Mouse (Mus musculus) liver, embryonic 11.5 days (tissue): ENCODE data around the gene Slamf1. TPM values are rescaled to one million over a fixed set of nuclear protein-coding genes. Genes with fewer than 3 reads are reported as not detected.
"Not testable (repeated sequence)": the region's sequence is repeated elsewhere in the genome, so short reads cannot be mapped to it uniquely, and the experiment has no call there.

Source experiments
- ATAC-seq: fragments of 200-750 bp; cut with Nextera tagmentation; replicated peaks from 2 replicates; pipeline ENCODE4 v1.8.0; 2017; ENCODE audit warnings: moderate number of reproducible peaks, mild to moderate bottlenecking, moderate TSS enrichment, moderate library complexity; ENCODE audit not compliant: low FRiP score
- DNase-seq: peaks from one replicate; pipeline ENCODE4 v3.0.0-alpha.2; 2017; ENCODE audit warnings: low spot score
- H3K27ac ChIP-seq: fragments of 300-500 bp; sonication (generic); 2 replicates; pipeline ENCODE4 v1.5.1; 2014; ENCODE audit warnings: mild to moderate bottlenecking, low read depth, low read length, control low read depth
- H3K27me3 ChIP-seq: fragments of 300-500 bp; sonication (generic); replicated peaks from 2 replicates; pipeline ENCODE4 v1.6.1; 2014; ENCODE audit warnings: low read length, mixed read lengths; ENCODE audit not compliant: control insufficient read depth, insufficient read depth
- H3K36me3 ChIP-seq: fragments of 300-500 bp; sonication (generic); 2 replicates; pipeline ENCODE4 v1.6.1; 2014; ENCODE audit warnings: mild to moderate bottlenecking, low read length, moderate library complexity, mixed read lengths; ENCODE audit not compliant: control insufficient read depth, insufficient read depth
- H3K4me1 ChIP-seq: fragments of 300-500 bp; sonication (generic); replicated peaks from 2 replicates; pipeline ENCODE4 v1.6.1; 2014; ENCODE audit warnings: low read length, mixed read lengths; ENCODE audit not compliant: control insufficient read depth, insufficient read depth
- H3K4me2 ChIP-seq: fragments of 300-500 bp; sonication (generic); 2 replicates; pipeline ENCODE4 v1.6.1; 2014; ENCODE audit warnings: mild to moderate bottlenecking, control low read depth, moderate library complexity
- H3K4me3 ChIP-seq: fragments of 300-500 bp; sonication (generic); 2 replicates; pipeline ENCODE4 v1.5.1; 2014; ENCODE audit warnings: low read depth, low read length, control low read depth
- H3K9ac ChIP-seq: fragments of 300-500 bp; sonication (generic); 2 replicates; pipeline ENCODE4 v1.6.1; 2014; ENCODE audit warnings: low read depth, low read length, control low read depth
- H3K9me3 ChIP-seq: fragments of 300-500 bp; sonication (generic); 2 replicates; pipeline ENCODE4 v1.6.1; 2016; ENCODE audit warnings: low read length, inconsistent platforms, mixed read lengths; ENCODE audit not compliant: control insufficient read depth
- WGBS: fragments of 180-500 bp; shearing (Covaris S2); extraction: QIAGEN DNeasy Blood & Tissue Kit; methylation state at CpG from one replicate; pipeline ENCODE4 v1.1.7; 2014; 5-methylcytosine and 5-hydroxymethylcytosine counted together
- polyA plus RNA-seq: library from polyadenylated mRNA; unstranded; fragments of >200 nt; fragmentation: Nextera tagmentation; extraction: Ambion mirVana; gene quantifications from 2 replicates; pipeline ENCODE4 v1.2.1, GENCODE M21; 2014

Slamf1 gene
- polyA plus RNA-seq, 1 experiment from 2014 or later = 1.4 TPM

GRCm38 (mm10) chr1:171789407-171789806 is 22.5 kb downstream of the Slamf1 start:
- DNase-seq (no peak), ATAC-seq (no peak)
- WGBS = 70% methylated on average over 3 of the region's 3 CpGs
- Histone ChIP-seq H3K4me1 (peaks cover 8% of the 10 kb centered on the region; the same call in 1 of the 2 replicates), H3K4me2 (no peak overlapping the region), H3K27ac (no peak overlapping the region), H3K36me3 (no peaks in the 10 kb centered on the region), H3K27me3 (no peaks in the 10 kb centered on the region), H3K9me3 (no peaks in the 10 kb centered on the region), H3K4me3 (no peak overlapping the region), H3K9ac (no peak overlapping the region)

GRCm38 (mm10) chr1:171791491-171791890 is 24.6 kb downstream of the Slamf1 start:
- ATAC-seq = no peak
- Histone ChIP-seq H3K27ac (no peak overlapping the region), H3K4me2 (no peak overlapping the region), H3K4me3 (no peak overlapping the region), H3K9me3 (no peaks in the 10 kb centered on the region), H3K4me1 (peaks cover 8% of the 10 kb centered on the region; the same call in 1 of the 2 replicates), H3K27me3 (no peaks in the 10 kb centered on the region), H3K36me3 (no peaks in the 10 kb centered on the region), H3K9ac (no peak overlapping the region)
- WGBS = 90% methylated on average over 3 of the region's 3 CpGs
- DNase-seq = no peak

- WGBS = 34% methylated on average over 2 of the region's 2 CpGs
- no peaks in the 10 kb centered on the region for H3K36me3 ChIP-seq
- no peaks in the 10 kb centered on the region for H3K9me3 ChIP-seq
- no peak for ATAC-seq
- H3K4me1 ChIP-seq = no peaks in the 10 kb centered on the region
- no peak overlapping the region for H3K27ac ChIP-seq
- H3K9ac ChIP-seq = no peak overlapping the region
- H3K27me3 ChIP-seq = no peaks in the 10 kb centered on the region
- no peak overlapping the region for H3K4me2 ChIP-seq
- no peak for DNase-seq
- no peak overlapping the region for H3K4me3 ChIP-seq
These were observed 29.3 kb downstream of the Slamf1 start for GRCm38 (mm10) chr1:171796185-171796584.

- H3K9ac ChIP-seq = no peak overlapping the region
- no peak overlapping the region for H3K4me2 ChIP-seq
- DNase-seq (no peak), ATAC-seq (no peak)
- no peak overlapping the region for H3K4me3 ChIP-seq
- no peak overlapping the region for H3K27ac ChIP-seq
- no peaks in the 10 kb centered on the region for H3K9me3 ChIP-seq
- 27% methylated on average over 1 of the region's 1 CpGs for WGBS
- H3K4me1 ChIP-seq = no peaks in the 10 kb centered on the region
- H3K36me3 ChIP-seq = no peaks in the 10 kb centered on the region
- no peaks in the 10 kb centered on the region for H3K27me3 ChIP-seq
These were observed 30.9 kb downstream of the Slamf1 start for GRCm38 (mm10) chr1:171797840-171798239.

GRCm38 (mm10) chr1:171799648-171800047 is 32.7 kb downstream of the Slamf1 start:
- no peak overlapping the region for H3K27ac ChIP-seq
- WGBS = 59% methylated on average over 4 of the region's 4 CpGs
- no peak overlapping the region for H3K4me3 ChIP-seq
- H3K4me2 ChIP-seq = no peak overlapping the region
- ATAC-seq (no peak), DNase-seq (no peak)
- H3K9ac ChIP-seq = no peak overlapping the region
- H3K36me3 ChIP-seq = no peaks in the 10 kb centered on the region
- no peaks in the 10 kb centered on the region for H3K9me3 ChIP-seq
- H3K27me3 ChIP-seq = no peaks in the 10 kb centered on the region
- H3K4me1 ChIP-seq = no peaks in the 10 kb centered on the region

- H3K4me3 ChIP-seq, H3K27me3 ChIP-seq, H3K4me2 ChIP-seq, H3K9ac ChIP-seq, H3K27ac ChIP-seq, H3K9me3 ChIP-seq, DNase-seq, ATAC-seq, H3K36me3 ChIP-seq, H3K4me1 ChIP-seq: not testable (repeated sequence)
- WGBS = 62% methylated on average over 1 of the region's 1 CpGs
These were observed 44.1 kb downstream of the Slamf1 start for GRCm38 (mm10) chr1:171811048-171811447.

GRCm38 (mm10) chr1:171815545-171816439 is 48.9 kb downstream of the Slamf1 start:
- no peak overlapping the region for H3K9ac ChIP-seq
- peak; percentile 74 for ATAC-seq
- H3K4me3 ChIP-seq = no peak overlapping the region
- H3K4me2 ChIP-seq = no peak overlapping the region
- 17% methylated on average over 8 of the region's 8 CpGs for WGBS
- no peaks in the 10 kb centered on the region for H3K9me3 ChIP-seq
- H3K27ac ChIP-seq = no peak overlapping the region
- no peak for DNase-seq
- no peaks in the 10 kb centered on the region for H3K36me3 ChIP-seq
- no peaks in the 10 kb centered on the region for H3K27me3 ChIP-seq
- H3K4me1 ChIP-seq = no peaks in the 10 kb centered on the region

- ATAC-seq = no peak
- H3K4me2 ChIP-seq = no peak overlapping the region
- H3K9me3 ChIP-seq = no peaks in the 10 kb centered on the region
- H3K27ac ChIP-seq = no peak overlapping the region
- no peaks in the 10 kb centered on the region for H3K27me3 ChIP-seq
- H3K9ac ChIP-seq = no peak overlapping the region
- H3K36me3 ChIP-seq = no peaks in the 10 kb centered on the region
- WGBS = 52% methylated on average over 4 of the region's 4 CpGs
- no peak for DNase-seq
- H3K4me1 ChIP-seq = no peaks in the 10 kb centered on the region
- no peak overlapping the region for H3K4me3 ChIP-seq
These were observed 50.1 kb downstream of the Slamf1 start for GRCm38 (mm10) chr1:171816991-171817390.

GRCm38 (mm10) chr1:171821331-171821730 is 54.4 kb downstream of the Slamf1 start:
- H3K36me3 ChIP-seq = no peaks in the 10 kb centered on the region
- no peak overlapping the region for H3K4me2 ChIP-seq
- H3K27me3 ChIP-seq = no peaks in the 10 kb centered on the region
- H3K9ac ChIP-seq = no peak overlapping the region
- 54% methylated on average over 1 of the region's 1 CpGs for WGBS
- DNase-seq (no peak), ATAC-seq (no peak)
- H3K27ac ChIP-seq = no peak overlapping the region
- H3K4me1 ChIP-seq = no peaks in the 10 kb centered on the region
- no peak overlapping the region for H3K4me3 ChIP-seq
- H3K9me3 ChIP-seq = no peaks in the 10 kb centered on the region
